Mouse (Mus musculus): Measurements from ENCODE around the gene Ttc37.
A peak's percentile ranks its signal among the peaks of the same experiment; 100 is the strongest.

The Ttc37 gene

DNA sequence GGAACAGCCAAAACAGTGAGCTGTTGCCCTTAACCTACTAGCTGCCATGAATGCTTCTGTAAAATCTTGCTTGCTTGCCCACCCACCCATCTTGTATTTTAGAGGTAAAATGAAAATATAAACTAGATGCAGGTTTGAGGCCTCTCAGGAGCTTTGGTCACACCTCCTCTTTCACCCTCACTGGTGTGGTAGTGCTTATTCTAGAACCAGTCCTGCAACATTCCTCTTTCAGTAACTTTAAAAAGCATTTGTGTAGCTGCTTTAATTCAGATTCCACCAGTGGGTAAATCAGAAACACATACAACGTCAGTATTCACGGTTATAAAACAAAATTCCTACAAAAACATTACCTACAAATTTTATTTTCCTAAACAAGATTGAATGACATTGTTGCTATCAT lies 62.1 kb downstream of the Ttc37 start:
- peak in 1 of 2 experiments; percentile 29 for DNase-seq

DNA sequence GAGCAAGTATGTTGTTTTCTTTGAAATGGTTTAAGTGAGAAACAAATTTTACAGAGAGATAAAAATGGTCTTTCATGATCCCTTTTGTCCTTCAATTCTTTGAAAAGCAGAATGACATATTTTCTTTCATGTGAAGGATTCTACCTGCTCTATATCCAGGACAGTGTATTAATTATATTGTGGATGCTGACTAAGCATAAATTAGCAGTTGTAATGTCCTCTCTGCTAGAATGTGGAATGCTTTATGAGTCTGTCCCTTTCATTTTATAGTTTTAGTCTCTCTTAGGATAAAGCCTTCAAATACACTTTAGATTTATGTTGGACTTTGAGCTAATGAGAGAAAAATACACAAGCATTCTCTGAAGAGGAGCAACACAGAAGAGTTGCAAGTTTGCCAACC lies 75.8 kb downstream of the Ttc37 start:
- DNase-seq = no peak

DNA sequence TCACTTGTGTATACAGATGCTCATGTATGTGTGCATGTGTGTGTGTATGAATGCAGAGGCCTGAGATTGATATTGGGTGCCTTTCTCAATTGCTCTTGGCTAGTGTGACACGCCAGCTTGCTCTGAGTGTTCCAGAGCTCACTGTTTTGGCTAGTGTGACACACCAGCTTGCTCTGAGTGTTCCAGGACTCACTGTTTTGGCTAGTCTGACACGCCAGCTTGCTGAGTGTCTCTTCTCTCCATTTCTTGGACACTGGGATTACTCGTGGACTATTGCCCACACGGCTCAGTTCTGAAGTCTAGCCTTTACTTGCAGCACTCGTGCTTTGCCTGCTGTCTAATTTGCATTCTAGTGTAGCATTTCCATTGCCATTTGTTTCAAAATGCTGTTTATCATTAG lies 80.2 kb downstream of the Ttc37 start:
- no peak for DNase-seq

DNA sequence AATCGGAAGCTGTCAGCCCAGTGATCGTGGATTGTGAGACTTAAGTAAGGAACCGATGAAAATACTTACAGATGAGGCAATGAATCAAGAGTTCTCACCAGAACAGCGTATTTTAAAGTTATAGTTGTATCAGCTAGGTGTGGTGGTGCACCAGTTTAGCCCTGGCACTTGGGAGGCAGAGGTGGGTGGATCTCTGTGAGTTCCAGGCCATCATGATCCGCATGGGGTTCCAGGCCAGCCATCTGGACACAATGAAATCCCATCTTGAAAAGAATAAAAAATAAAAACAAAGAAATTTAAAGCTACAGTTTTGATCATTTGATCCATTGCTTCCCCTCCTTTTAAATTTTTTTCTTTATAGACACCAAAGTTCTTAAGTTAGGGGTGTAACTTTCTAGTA lies 89.1 kb downstream of the Ttc37 start:
- no peak for DNase-seq

DNA sequence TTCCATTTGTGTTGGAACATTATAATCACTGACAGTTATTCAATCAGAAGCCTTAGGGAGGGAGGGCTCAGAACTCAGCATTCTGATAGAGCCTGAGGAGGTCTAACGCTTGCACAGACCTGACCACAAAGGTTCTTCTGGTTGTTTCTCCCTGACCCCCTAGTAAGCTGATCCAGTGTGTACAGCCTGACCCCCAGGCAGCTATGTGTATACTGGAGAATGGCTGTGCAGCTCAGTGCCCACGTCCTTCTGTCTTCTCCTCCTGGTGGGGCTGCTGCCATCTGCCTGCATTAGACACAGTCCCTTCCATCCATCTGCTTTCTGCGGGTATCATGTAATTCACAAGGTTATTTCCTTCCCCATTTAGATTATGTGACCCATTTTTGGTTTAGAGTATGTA lies 90.7 kb downstream of the Ttc37 start:
- no peak for DNase-seq

DNA sequence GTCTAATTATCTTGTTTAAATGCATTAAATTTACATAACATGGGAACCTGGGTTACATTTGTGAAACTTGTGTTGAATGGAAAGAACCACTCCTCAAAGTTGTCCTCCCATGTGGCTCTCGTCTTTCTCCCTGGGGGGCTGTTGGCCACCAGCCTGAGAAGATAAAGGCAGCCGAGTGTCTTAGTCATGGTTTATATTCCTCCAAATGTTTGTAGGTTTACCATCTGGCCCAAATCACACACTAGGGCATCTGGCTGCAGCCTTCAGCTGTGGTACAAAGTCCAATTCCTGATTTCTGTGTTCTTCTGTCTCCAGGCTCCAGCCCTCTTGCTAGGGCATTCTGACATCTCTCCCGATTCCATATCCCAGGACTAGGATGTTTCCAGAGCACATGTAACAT lies 91.7 kb downstream of the Ttc37 start:
- DNase-seq = no peak

DNA sequence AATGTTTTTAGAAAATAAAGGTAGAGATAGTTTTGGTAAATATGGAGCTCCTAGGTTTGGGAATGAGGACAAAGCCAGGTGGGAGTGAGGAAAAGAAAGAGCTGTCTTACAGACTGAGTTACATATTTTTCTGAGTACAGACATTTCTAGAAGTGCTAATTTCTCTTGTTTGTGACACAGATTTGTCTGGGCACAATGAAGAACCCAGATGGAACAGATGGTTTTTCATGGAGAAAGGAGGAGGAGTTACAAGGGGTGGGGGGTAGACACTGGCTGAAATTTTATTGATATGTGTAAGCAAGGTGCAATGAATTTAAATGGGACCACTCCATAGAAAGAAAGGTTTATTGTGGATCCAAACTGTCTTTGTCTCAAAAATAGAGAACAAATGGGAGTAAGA lies 96.4 kb downstream of the Ttc37 start:
- no peak for DNase-seq

DNA sequence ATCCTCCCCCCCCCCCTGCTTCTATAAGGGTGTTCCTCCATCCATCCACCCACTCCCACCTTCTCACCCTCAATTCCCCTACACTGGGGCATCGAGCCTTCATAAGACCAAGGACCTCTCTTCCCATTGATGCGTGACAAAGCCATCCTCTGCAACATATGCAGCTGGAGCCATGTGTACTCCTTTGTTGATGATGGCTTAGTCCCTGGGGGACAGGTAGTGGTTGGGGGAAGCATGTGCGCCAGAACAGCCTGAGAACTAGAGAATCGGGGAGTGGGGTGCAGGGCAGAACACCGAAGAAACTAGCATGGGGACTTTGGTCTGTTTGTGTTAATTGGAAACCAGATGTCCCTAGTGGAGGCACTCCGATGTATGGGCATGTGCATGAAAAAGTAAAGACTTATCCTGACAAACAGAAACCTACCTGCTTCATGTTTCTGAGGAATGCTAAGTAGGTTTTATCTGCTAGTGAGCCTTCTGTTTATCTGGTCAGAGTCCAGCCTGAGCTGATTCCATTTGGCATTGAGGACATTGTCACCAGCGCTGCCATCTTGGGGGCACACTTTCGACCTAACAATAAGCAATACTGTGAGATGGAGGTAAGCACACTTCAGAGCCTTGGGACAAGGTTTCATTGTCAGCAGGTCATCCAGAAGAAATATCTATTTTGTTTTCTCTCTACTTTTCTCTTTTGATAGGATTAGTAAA lies 97.1 kb downstream of the Ttc37 start:
- DNase-seq = no peak

DNA sequence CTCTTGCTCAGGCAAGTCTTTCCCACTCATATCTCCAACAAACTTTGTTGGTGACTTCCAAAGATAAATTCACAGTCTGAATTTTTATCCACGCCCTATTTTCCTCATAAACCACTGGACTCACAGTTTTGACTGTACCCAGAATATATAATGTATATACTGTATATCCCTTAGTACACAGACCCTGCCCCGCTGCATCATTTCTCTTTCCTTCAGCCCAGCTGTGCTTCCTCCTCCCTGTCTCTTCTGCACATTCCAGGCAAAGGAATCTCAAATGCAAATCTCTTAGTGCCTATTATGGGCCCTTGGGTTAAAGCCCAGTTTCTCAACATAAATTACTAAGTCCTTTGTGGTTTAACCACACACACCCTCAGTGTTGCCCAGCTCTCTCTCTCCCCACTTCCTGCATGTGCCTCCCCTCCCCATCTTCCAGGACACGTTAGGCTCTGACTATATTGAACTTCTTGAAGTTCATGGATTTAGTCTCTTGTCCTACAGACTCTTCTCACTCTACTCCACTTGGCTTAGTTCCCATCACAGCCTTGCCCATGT lies 98.8 kb downstream of the Ttc37 start:
- no peak for DNase-seq

DNA sequence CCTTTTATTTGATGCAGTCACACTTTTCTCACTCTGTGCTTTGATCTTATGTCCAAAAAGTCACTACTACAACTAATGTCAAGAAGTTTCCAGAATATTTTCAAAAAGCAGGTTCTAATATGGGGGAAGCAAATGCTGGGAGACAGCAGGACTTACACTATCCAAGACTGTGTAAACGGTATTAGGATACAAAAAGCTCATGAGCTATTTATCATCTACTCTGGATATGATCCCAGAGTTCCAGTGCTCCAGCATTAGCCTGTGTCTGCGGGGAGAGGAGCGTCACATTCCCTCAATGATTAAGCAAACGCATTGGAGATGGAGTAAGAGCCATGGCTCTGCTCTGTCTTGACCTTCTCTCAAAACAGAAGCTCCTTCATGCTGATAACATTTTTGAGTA lies 101.4 kb downstream of the Ttc37 start:
- DNase-seq = no peak

DNA sequence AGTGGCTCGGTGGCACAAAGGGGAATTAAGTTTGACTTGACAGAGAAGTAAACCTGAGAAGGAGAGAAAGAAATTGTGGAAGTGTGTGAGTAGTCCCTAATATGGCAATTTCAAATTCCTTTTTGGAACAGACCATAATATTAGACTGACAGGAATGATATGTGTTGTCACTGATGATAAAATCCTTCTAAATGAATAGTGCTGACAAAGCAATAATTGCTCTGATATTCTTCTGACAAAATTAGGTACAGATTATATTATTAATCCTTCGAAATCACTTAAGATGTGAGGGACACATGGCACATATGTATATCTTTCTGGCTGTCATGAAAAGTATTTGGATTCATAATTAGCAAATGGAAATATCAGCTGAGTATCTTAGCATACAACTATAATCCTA lies 116.4 kb downstream of the Ttc37 start:
- DNase-seq = no peak

DNA sequence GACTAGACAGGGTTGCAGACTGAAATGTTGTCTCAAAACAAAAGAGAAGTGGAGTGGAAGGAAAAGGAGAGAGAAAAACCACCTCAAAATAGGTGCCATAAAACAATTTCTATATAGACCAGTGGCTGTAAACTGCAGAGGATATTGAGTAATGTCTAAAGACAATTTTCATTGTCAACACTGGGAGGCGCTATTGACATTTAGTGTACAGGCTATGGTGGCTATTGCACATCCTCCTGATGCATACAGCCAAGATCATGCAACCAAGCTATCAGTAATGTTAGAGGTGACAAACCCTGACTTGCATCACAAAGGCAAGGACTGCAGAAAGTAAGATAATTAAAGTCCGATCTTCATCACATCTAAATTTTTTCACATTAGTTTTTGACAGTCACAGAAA lies 116.9 kb downstream of the Ttc37 start:
- DNase-seq = no peak

Data from lung, adult 18-20 months (tissue).